Mouse (Mus musculus) thymus, postnatal 10 days (tissue): ENCODE measurements around the gene Samd4b.
"Not testable (repeated sequence)": the region's sequence is repeated elsewhere in the genome, so short reads cannot be mapped to it uniquely, and the experiment has no call there.

ENCODE experiments used
- DNase-seq, 2 experiments: peaks; one replicate each; pipeline ENCODE4 v3.0.0; 2021; ENCODE audit warnings: low spot score in 2 of 2

Samd4b gene

GRCm38 (mm10) chr7:28561967-28562366 is 36.0 kb downstream of the Samd4b start:
- no peak for DNase-seq

GRCm38 (mm10) chr7:28560856-28561255 is 37.1 kb downstream of the Samd4b start:
- peak; percentile 63 to 67 for DNase-seq

- DNase-seq: no peak
Measured at GRCm38 (mm10) chr7:28558486-28558885, 39.5 kb downstream of the Samd4b start.

- peak; percentile 88 to 89 for DNase-seq
Measured at GRCm38 (mm10) chr7:28557708-28558107, 40.2 kb downstream of the Samd4b start.

GRCm38 (mm10) chr7:28557069-28557468 is 40.9 kb downstream of the Samd4b start:
- DNase-seq: no peak

- DNase-seq: no peak
Measured at GRCm38 (mm10) chr7:28555939-28556535, 41.9 kb downstream of the Samd4b start.

GRCm38 (mm10) chr7:28553076-28553475 is 44.9 kb downstream of the Samd4b start:
- no peak for DNase-seq

- DNase-seq: no peak
Measured at GRCm38 (mm10) chr7:28547628-28548027, 50.3 kb downstream of the Samd4b start.

- DNase-seq: no peak
Measured at GRCm38 (mm10) chr7:28547154-28547553, 50.8 kb downstream of the Samd4b start, which contains the start of gene Nccrp1. Gene Nccrp1 (minus strand): TSS chr7:28547254.

- no peak for DNase-seq
Measured at GRCm38 (mm10) chr7:28546649-28547048, 51.3 kb downstream of the Samd4b start.

- DNase-seq: no peak
Measured at GRCm38 (mm10) chr7:28545891-28546210, 52.1 kb downstream of the Samd4b start.

GRCm38 (mm10) chr7:28545048-28545890 is 52.7 kb downstream of the Samd4b start:
- no peak for DNase-seq

GRCm38 (mm10) chr7:28544051-28544601 is 53.8 kb downstream of the Samd4b start:
- DNase-seq: no peak

GRCm38 (mm10) chr7:28540526-28540925 is 57.4 kb downstream of the Samd4b start, which contains the start of gene Sycn:
Gene Sycn (plus strand): TSS chr7:28540885.
- DNase-seq: no peak

- DNase-seq: not testable (repeated sequence)
Measured at GRCm38 (mm10) chr7:28538886-28539285, 59.1 kb downstream of the Samd4b start.

- no peak for DNase-seq
Measured at GRCm38 (mm10) chr7:28532005-28532404, 65.9 kb downstream of the Samd4b start.

GRCm38 (mm10) chr7:28527922-28528719 is 69.8 kb downstream of the Samd4b start:
- DNase-seq: peak; percentile 72 to 94

GRCm38 (mm10) chr7:28522536-28522935 is 75.4 kb downstream of the Samd4b start, which contains the start of gene Ifnl3:
Gene Ifnl3 (plus strand): TSS chr7:28522836.
- DNase-seq: not testable (repeated sequence)

GRCm38 (mm10) chr7:28511441-28511840 is 86.5 kb downstream of the Samd4b start:
- no peak for DNase-seq

- DNase-seq: not testable (repeated sequence)
Measured at GRCm38 (mm10) chr7:28510405-28510974, 87.5 kb downstream of the Samd4b start, which contains the start of gene Ifnl2. Gene Ifnl2 (minus strand): TSS chr7:28510455.

GRCm38 (mm10) chr7:28509121-28509520 is 88.8 kb downstream of the Samd4b start:
- DNase-seq: not testable (repeated sequence)
